In the genomic region with DNA sequence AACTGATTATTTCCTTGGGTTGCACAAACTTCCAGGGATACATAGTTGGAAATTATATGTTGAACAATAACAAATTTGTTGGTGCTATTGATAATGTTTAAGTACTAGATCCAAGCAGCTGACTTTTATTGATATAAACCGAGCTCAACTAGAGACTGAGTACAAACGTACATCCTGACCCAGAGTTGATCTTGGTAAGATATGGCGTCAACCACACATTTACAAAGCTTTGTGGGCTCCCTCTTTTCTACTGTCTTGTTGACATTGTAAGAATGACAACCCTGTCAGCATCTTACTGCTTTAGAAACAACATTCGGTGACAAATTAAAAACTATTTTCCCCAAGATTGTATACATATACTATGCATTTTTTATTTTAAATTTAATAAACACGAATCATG, we compare ENCODE assay signal across 27 mouse cellular contexts.
"Had no signal": no experiment of that assay in that cellular context is flagged by ENCODE, and none has a peak within 500 bp of the region (broad histone marks: within the 10 kb centered on the region; RNA-seq: fewer than 3 reads in every experiment).

No protein-coding gene starts in this region.

- H3K36me3 ChIP-seq: heart, embryonic 10.5 days; heart, embryonic 12.5 days; hindbrain, embryonic 10.5 days; hindbrain, embryonic 13.5 days; hindbrain, embryonic 15.5 days; intestine, embryonic 15.5 days; limb, embryonic 10.5 days; limb, embryonic 12.5 days; liver, embryonic 13.5 days had no signal

- DNase-seq: gastrocnemius, postnatal 14 days; gastrocnemius, postnatal 36 days; heart, adult 11 months; heart, adult 2 months; heart, postnatal 10 days; heart, postnatal 4 days; kidney, adult 18-20 months; kidney, adult 8-10 months; kidney, postnatal 10 days; kidney, postnatal 25 days; kidney, postnatal 4 days; liver; liver, embryonic 13.5 days had no signal

- ATAC-seq: hindbrain, postnatal 0 days; inflammation-experienced regulatory T-cells, adult 6 months; intestine, embryonic 15.5 days; intestine, postnatal 0 days had no signal

- H3K4me1 ChIP-seq: heart, embryonic 10.5 days; heart, embryonic 12.5 days; hindbrain, embryonic 10.5 days; hindbrain, embryonic 13.5 days; hindbrain, embryonic 15.5 days; intestine, embryonic 15.5 days; limb, embryonic 10.5 days; limb, embryonic 12.5 days; liver, embryonic 13.5 days had no signal

- H3K4me2 ChIP-seq: heart, embryonic 12.5 days; hindbrain, embryonic 13.5 days; hindbrain, embryonic 15.5 days; intestine, embryonic 15.5 days; limb, embryonic 12.5 days; liver, embryonic 11.5 days; liver, embryonic 13.5 days had no signal

- H3K27me3 ChIP-seq: heart, embryonic 12.5 days; hindbrain, embryonic 13.5 days; hindbrain, embryonic 15.5 days; intestine, embryonic 15.5 days; limb, embryonic 12.5 days; liver, embryonic 13.5 days had no signal

- H3K9ac ChIP-seq: heart, embryonic 12.5 days; hindbrain, embryonic 13.5 days; hindbrain, embryonic 15.5 days; intestine, embryonic 15.5 days; limb, embryonic 12.5 days; liver, embryonic 13.5 days had no signal

- H3K9me3 ChIP-seq: heart, embryonic 10.5 days; heart, embryonic 12.5 days; hindbrain, embryonic 10.5 days; hindbrain, embryonic 13.5 days; hindbrain, embryonic 15.5 days; intestine, embryonic 15.5 days; limb, embryonic 10.5 days; limb, embryonic 12.5 days; liver, embryonic 13.5 days had no signal

- H3K4me3 ChIP-seq: heart, adult 2 months; heart, embryonic 10.5 days; heart, embryonic 12.5 days; hindbrain, embryonic 10.5 days; hindbrain, embryonic 13.5 days; hindbrain, embryonic 15.5 days; intestine, embryonic 15.5 days; layer of hippocampus, adult 2 months; left cerebral cortex, adult 2 months; limb, embryonic 10.5 days; limb, embryonic 12.5 days; liver, embryonic 13.5 days had no signal

- H3K27ac ChIP-seq: heart, adult 2 months; heart, embryonic 10.5 days; hindbrain, embryonic 10.5 days; hindbrain, embryonic 13.5 days; hindbrain, embryonic 15.5 days; hindbrain, postnatal 0 days; intestine, embryonic 15.5 days; layer of hippocampus, adult 2 months; left cerebral cortex, adult 2 months; limb, embryonic 10.5 days; limb, embryonic 12.5 days; liver, embryonic 13.5 days had no signal
